Mouse (Mus musculus) midbrain, embryonic 12.5 days (tissue): ENCODE measurements around the gene Ssh2. TPM values are rescaled to one million over a fixed set of nuclear protein-coding genes. Genes with fewer than 3 reads are reported as not detected.

Experiments
- ATAC-seq: fragments of 200-750 bp; cut with Nextera tagmentation; 2 replicates; pipeline ENCODE4 v1.8.0; 2017; ENCODE audit warnings: low read depth, moderate TSS enrichment, moderate library complexity; ENCODE audit not compliant: low FRiP score
- H3K27ac ChIP-seq: fragments of 300-500 bp; sonication (generic); replicated peaks from 2 replicates; pipeline ENCODE4 v1.5.1; 2016; ENCODE audit warnings: mild to moderate bottlenecking
- H3K27me3 ChIP-seq: fragments of 300-500 bp; sonication (generic); 2 replicates; pipeline ENCODE4 v1.6.1; 2016; ENCODE audit warnings: mild to moderate bottlenecking
- H3K36me3 ChIP-seq: fragments of 300-500 bp; sonication (generic); 2 replicates; pipeline ENCODE4 v1.6.1; 2016
- H3K4me1 ChIP-seq: fragments of 300-500 bp; sonication (generic); 2 replicates; pipeline ENCODE4 v1.6.1; 2016
- H3K4me2 ChIP-seq: fragments of 300-500 bp; sonication (generic); replicated peaks from 2 replicates; pipeline ENCODE4 v1.6.1; 2016; ENCODE audit warnings: mild to moderate bottlenecking, moderate library complexity
- H3K4me3 ChIP-seq: fragments of 300-500 bp; sonication (generic); 2 replicates; pipeline ENCODE4 v1.5.1; 2016; ENCODE audit warnings: mild to moderate bottlenecking
- H3K9ac ChIP-seq: fragments of 300-500 bp; sonication (generic); replicated peaks from 2 replicates; pipeline ENCODE4 v1.6.1; 2016; ENCODE audit warnings: mild to moderate bottlenecking, moderate library complexity
- H3K9me3 ChIP-seq: fragments of 300-500 bp; sonication (generic); 2 replicates; pipeline ENCODE4 v1.6.1; 2016; ENCODE audit warnings: mild to moderate bottlenecking
- WGBS: fragments of 180-500 bp; shearing (Covaris S2); methylation state at CpG from one replicate; pipeline ENCODE4 v1.1.7; 2016; 5-methylcytosine and 5-hydroxymethylcytosine counted together
- polyA plus RNA-seq: library from polyadenylated mRNA; unstranded; fragments of >200 nt; fragmentation: Nextera tagmentation; extraction: Ambion mirVana; gene quantifications from 2 replicates; pipeline ENCODE4 v1.2.1, GENCODE M21; 2016

Gene Ssh2
- polyA plus RNA-seq, 1 experiment from 2014 or later = 15.1 TPM

DNA sequence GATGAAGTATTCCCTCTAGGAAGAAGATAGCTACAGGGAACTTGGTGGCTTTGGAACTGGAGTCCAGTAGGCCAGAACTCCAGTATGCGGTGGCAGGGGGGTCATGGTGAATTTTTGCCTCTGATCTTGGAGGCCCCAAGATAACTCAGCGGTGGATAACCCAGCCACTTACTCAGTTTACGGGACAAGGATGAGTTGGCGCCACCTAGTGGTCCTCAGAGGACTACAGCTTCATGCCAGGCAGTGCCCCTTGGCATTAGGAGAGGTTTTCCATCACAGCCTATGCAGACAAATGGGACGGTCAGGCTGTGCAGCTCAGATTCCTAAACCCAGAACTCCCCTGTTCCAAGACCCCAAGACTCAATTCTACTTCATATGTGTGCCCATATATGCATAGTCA is 285.3 kb downstream of the Ssh2 start:
- Histone ChIP-seq H3K4me2 (no peak overlapping the region), H3K9me3 (no peaks in the 10 kb centered on the region), H3K27ac (no peak overlapping the region), H3K36me3 (peaks cover 67% of the 10 kb centered on the region), H3K9ac (no peak overlapping the region), H3K27me3 (no peaks in the 10 kb centered on the region), H3K4me3 (no peak overlapping the region), H3K4me1 (peaks cover 33% of the 10 kb centered on the region)
- 21% methylated on average over 5 of the region's 5 CpGs for WGBS
- no peak for ATAC-seq

GRCm38 (mm10) chr11:77501971-77502370 is 285.9 kb downstream of the Ssh2 start:
- Histone ChIP-seq H3K4me3 (no peak overlapping the region), H3K4me1 (peaks cover 30% of the 10 kb centered on the region), H3K27ac (no peak overlapping the region), H3K9ac (no peak overlapping the region), H3K36me3 (peaks cover 73% of the 10 kb centered on the region), H3K4me2 (no peak overlapping the region), H3K27me3 (no peaks in the 10 kb centered on the region), H3K9me3 (no peaks in the 10 kb centered on the region)
- 93% methylated on average over 4 of the region's 4 CpGs for WGBS
- ATAC-seq = no peak

GRCm38 (mm10) chr11:77502481-77502880 is 286.4 kb downstream of the Ssh2 start:
- Histone ChIP-seq H3K9ac (0 out of 2 replicates have a peak overlapping the region, but pooled peaks have one; percentile 6), H3K36me3 (peaks cover 78% of the 10 kb centered on the region), H3K27me3 (no peaks in the 10 kb centered on the region), H3K4me2 (no peak overlapping the region), H3K9me3 (no peaks in the 10 kb centered on the region), H3K4me3 (no peak overlapping the region), H3K4me1 (peaks cover 25% of the 10 kb centered on the region), H3K27ac (no peak overlapping the region)
- WGBS = 88% methylated on average over 6 of the region's 6 CpGs
- no peak for ATAC-seq

DNA sequence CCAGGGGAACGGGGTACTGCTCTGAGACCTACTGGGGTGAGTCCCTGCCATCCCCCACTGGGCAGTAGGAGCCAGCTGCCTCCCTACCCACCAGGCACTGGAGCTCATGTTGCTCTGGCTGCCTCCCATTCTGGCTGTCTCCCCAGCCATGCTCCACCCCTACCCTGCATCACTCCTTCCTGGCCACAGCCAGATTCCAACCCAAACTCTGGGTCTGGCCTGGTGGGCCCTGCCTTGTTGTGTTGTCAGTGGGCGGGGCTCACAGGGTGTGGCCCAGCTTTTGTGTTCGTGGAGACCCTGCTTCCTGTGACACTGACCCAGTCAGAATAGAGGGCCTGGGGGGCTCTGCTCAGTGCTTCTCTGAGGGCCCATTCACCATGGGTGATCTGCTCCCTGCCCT is 287.4 kb downstream of the Ssh2 start:
- H3K9ac ChIP-seq = no peak overlapping the region
- no peaks in the 10 kb centered on the region; the same call in 1 of the 2 replicates for H3K27me3 ChIP-seq
- H3K36me3 ChIP-seq = peaks cover 81% of the 10 kb centered on the region
- no peak overlapping the region for H3K4me3 ChIP-seq
- H3K4me2 ChIP-seq = no peak overlapping the region
- H3K27ac ChIP-seq = no peak overlapping the region
- WGBS = 70% methylated on average over 3 of the region's 3 CpGs
- peaks cover 21% of the 10 kb centered on the region for H3K4me1 ChIP-seq
- no peaks in the 10 kb centered on the region for H3K9me3 ChIP-seq
- ATAC-seq = no peak

GRCm38 (mm10) chr11:77504377-77504776 is 288.3 kb downstream of the Ssh2 start:
- ATAC-seq = no peak
- H3K36me3 ChIP-seq = peaks cover 75% of the 10 kb centered on the region
- H3K9me3 ChIP-seq = no peaks in the 10 kb centered on the region
- no peak overlapping the region for H3K27ac ChIP-seq
- no peak overlapping the region for H3K9ac ChIP-seq
- H3K27me3 ChIP-seq = no peaks in the 10 kb centered on the region; the same call in 1 of the 2 replicates
- WGBS = 96% methylated on average over 19 of the region's 19 CpGs
- H3K4me3 ChIP-seq = no peak overlapping the region
- H3K4me1 ChIP-seq = peaks cover 21% of the 10 kb centered on the region
- no peak overlapping the region for H3K4me2 ChIP-seq

DNA sequence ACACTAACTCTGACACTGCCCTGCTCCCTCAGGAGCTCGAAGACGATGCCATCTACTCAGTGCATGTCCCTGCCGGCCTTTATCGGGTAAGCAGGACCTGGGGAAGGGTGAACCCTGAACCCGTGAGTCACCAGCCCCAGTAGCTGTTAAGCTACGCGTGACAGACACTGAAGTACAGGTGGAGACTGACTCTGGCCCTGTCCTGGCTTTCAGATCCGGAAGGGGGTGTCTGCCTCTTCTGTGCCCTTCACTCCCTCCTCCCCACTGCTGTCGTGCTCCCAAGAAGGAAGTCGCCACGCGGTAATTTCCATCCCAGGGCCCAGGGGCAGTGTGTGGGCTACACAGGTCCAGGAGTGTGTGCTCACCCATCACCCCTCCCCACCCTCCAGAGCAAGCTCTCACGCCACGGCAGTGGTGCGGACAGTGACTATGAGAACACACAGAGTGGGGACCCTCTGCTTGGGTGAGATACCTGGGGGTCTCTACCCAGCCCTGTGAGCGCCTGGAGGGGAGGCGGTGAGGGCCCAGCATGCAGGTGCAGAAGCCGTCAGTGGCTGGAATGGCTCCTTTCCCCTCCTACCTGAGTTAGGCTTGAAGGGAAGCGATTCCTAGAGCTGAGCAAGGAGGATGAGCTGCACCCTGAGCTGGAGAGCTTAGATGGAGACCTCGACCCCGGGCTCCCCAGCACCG is 289.3 kb downstream of the Ssh2 start:
- no peak overlapping the region for H3K9ac ChIP-seq
- 92% methylated on average over 22 of the region's 22 CpGs for WGBS
- no peak overlapping the region for H3K27ac ChIP-seq
- H3K4me1 ChIP-seq = peaks cover 16% of the 10 kb centered on the region
- H3K4me3 ChIP-seq = no peak overlapping the region
- peaks cover 64% of the 10 kb centered on the region for H3K36me3 ChIP-seq
- no peak for ATAC-seq
- no peaks in the 10 kb centered on the region for H3K9me3 ChIP-seq
- H3K27me3 ChIP-seq = no peaks in the 10 kb centered on the region; the same call in 1 of the 2 replicates
- H3K4me2 ChIP-seq = no peak overlapping the region

DNA sequence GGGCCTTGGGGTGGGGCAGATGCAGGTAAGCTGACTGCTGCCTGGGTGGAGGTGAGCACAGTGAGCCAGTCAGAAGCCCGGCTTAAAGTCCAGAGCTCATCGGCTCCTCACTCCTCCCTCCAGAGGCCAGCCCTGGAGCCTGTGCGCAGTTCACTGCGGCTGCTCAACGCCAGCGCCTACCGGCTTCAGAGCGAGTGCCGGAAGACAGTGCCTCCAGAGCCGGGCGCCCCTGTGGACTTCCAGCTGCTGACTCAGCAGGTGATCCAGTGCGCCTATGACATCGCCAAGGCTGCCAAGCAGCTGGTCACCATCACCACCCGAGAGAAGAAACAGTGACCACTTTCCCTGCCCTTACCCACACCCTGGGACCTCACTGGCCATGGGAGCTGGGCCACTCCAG is 290.2 kb downstream of the Ssh2 start:
- H3K4me1 ChIP-seq = peaks cover 7% of the 10 kb centered on the region
- ATAC-seq = no peak
- H3K4me3 ChIP-seq = no peak overlapping the region
- no peak overlapping the region for H3K27ac ChIP-seq
- no peaks in the 10 kb centered on the region for H3K9me3 ChIP-seq
- no peaks in the 10 kb centered on the region; the same call in 1 of the 2 replicates for H3K27me3 ChIP-seq
- peaks cover 60% of the 10 kb centered on the region for H3K36me3 ChIP-seq
- no peak overlapping the region for H3K4me2 ChIP-seq
- H3K9ac ChIP-seq = no peak overlapping the region
- WGBS = 87% methylated on average over 14 of the region's 14 CpGs

DNA sequence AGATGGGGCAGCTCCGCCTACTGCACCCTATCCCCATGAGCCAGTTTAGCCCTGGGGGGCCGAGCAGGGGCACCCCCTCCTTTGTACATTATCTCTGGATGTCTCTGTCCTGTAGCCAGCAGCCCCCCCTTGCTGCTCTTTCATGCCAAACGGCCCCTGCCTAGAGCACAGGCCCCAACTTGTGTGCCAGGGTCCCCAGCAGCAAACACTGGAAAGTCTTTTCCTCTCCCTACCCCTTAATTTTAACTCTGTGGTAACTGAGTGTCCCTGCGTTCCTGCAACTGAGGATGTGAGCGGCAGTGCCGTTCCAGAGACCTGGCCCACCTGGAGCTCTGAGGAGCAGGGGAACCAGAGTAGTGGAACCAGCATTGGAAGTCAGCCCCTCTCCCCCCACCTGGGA is 290.9 kb downstream of the Ssh2 start:
- H3K36me3 ChIP-seq = peaks cover 58% of the 10 kb centered on the region
- no peak overlapping the region for H3K4me3 ChIP-seq
- WGBS = 88% methylated on average over 6 of the region's 6 CpGs
- no peaks in the 10 kb centered on the region; the same call in 1 of the 2 replicates for H3K27me3 ChIP-seq
- H3K4me2 ChIP-seq = no peak overlapping the region
- no peaks in the 10 kb centered on the region for H3K9me3 ChIP-seq
- no peak for ATAC-seq
- peaks cover 7% of the 10 kb centered on the region for H3K4me1 ChIP-seq
- H3K27ac ChIP-seq = no peak overlapping the region
- H3K9ac ChIP-seq = no peak overlapping the region

DNA sequence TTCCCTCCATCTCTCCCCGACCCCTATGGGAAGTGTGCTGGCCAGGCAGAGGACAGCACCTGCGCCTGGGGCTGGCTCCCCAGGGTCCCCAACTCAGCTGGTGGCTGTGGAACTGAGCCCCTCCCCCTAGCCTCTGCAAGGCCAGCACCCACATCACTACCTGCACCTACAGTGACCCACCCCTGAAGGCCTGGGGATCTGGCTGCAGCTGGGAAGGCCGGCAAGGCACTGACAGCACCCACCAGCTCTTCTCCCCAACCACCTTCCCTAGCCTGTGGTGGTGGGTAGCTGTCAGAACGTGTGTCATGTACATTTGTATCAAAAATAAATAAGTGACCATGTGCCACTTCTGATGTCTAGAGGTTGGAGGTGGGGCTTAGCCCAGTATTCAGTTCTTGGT is 291.3 kb downstream of the Ssh2 start:
- Histone ChIP-seq H3K36me3 (peaks cover 53% of the 10 kb centered on the region), H3K4me3 (no peak overlapping the region), H3K27ac (no peak overlapping the region), H3K4me1 (peaks cover 10% of the 10 kb centered on the region), H3K27me3 (peaks cover 3% of the 10 kb centered on the region; the same call in 1 of the 2 replicates), H3K9me3 (no peaks in the 10 kb centered on the region), H3K4me2 (no peak overlapping the region), H3K9ac (peak overlapping the region; percentile 20; the same call in 1 of the 2 replicates)
- no peak for ATAC-seq
- WGBS = 71% methylated on average over 4 of the region's 4 CpGs

- Histone ChIP-seq H3K9ac (peak overlapping the region; percentile 46), H3K9me3 (no peaks in the 10 kb centered on the region), H3K36me3 (peaks cover 44% of the 10 kb centered on the region), H3K4me2 (peak overlapping the region; percentile 63), H3K27ac (no peak overlapping the region), H3K27me3 (peaks cover 5% of the 10 kb centered on the region; the same call in 1 of the 2 replicates), H3K4me1 (peaks cover 14% of the 10 kb centered on the region), H3K4me3 (peak overlapping the region; percentile 32)
- peak; percentile 45 for ATAC-seq
- 20% methylated on average over 49 of the region's 49 CpGs for WGBS
Observed at GRCm38 (mm10) chr11:77508068-77509021, 292.3 kb downstream of the Ssh2 start.
